Mouse (Mus musculus) stomach, postnatal 0 days (tissue): Measurements from ENCODE around the gene Snap29. TPM values are rescaled to one million over a fixed set of nuclear protein-coding genes. Genes with fewer than 3 reads are reported as not detected.
A peak's percentile ranks its signal among the peaks of the same experiment; 100 is the strongest.

ENCODE experiments used
- ATAC-seq: fragments of 200-750 bp; cut with Nextera tagmentation; 2 replicates; pipeline ENCODE4 v1.8.0; 2017; ENCODE audit not compliant: low FRiP score, low TSS enrichment
- DNase-seq: peaks from one replicate; pipeline ENCODE4 v3.0.0-alpha.2; 2016; ENCODE audit warnings: low spot score
- H3K27ac ChIP-seq: fragments of 300-500 bp; sonication (generic); replicated peaks from 2 replicates; pipeline ENCODE4 v1.5.1; 2014; ENCODE audit warnings: mild to moderate bottlenecking, control low read depth
- H3K27me3 ChIP-seq: fragments of 300-500 bp; sonication (generic); 2 replicates; pipeline ENCODE4 v1.6.1; 2014; ENCODE audit warnings: low read length; ENCODE audit not compliant: control insufficient read depth, insufficient read depth
- H3K36me3 ChIP-seq: fragments of 300-500 bp; sonication (generic); 2 replicates; pipeline ENCODE4 v1.6.1; 2014; ENCODE audit warnings: low read length, mixed read lengths; ENCODE audit not compliant: control insufficient read depth, insufficient read depth
- H3K4me1 ChIP-seq: fragments of 300-500 bp; sonication (generic); replicated peaks from 2 replicates; pipeline ENCODE4 v1.6.1; 2014; ENCODE audit warnings: antibody characterized with exemption; ENCODE audit not compliant: control insufficient read depth, insufficient read depth
- H3K4me2 ChIP-seq: fragments of 300-500 bp; sonication (generic); replicated peaks from 2 replicates; pipeline ENCODE4 v1.6.1; 2014; ENCODE audit warnings: low read depth, mild to moderate bottlenecking, control low read depth, moderate library complexity
- H3K4me3 ChIP-seq: fragments of 300-500 bp; sonication (generic); 2 replicates; pipeline ENCODE4 v1.5.1; 2014; ENCODE audit warnings: low read depth, low read length, control low read depth
- H3K9ac ChIP-seq: fragments of 300-500 bp; sonication (generic); 2 replicates; pipeline ENCODE4 v1.6.1; 2014; ENCODE audit warnings: mild to moderate bottlenecking, low read length, control low read depth, mixed read lengths
- H3K9me3 ChIP-seq: fragments of 300-500 bp; sonication (generic); 2 replicates; pipeline ENCODE4 v1.6.1; 2016; ENCODE audit warnings: low read length; ENCODE audit not compliant: control insufficient read depth
- CTCF ChIP-seq: IDR thresholded peaks from 2 replicates; pipeline ENCODE4 v1.5.1; 2016; ENCODE audit warnings: antibody characterized with exemption, low read depth, mild to moderate bottlenecking, moderate library complexity
- EP300 ChIP-seq: optimal IDR thresholded peaks from 2 replicates; pipeline ENCODE3; 2016; ENCODE audit warnings: antibody characterized with exemption
- WGBS: fragments of 180-500 bp; shearing (Covaris S2); extraction: QIAGEN DNeasy Blood & Tissue Kit; methylation state at CpG from one replicate; pipeline ENCODE4 v1.1.7; 2014; 5-methylcytosine and 5-hydroxymethylcytosine counted together
- polyA plus RNA-seq: library from polyadenylated mRNA; unstranded; fragments of >200 nt; fragmentation: Nextera tagmentation; extraction: Ambion mirVana; gene quantifications from 2 replicates; pipeline ENCODE4 v1.2.1, GENCODE M21; 2015

The Snap29 gene
- polyA plus RNA-seq, 1 experiment from 2014 or later: 13.8 TPM

DNA sequence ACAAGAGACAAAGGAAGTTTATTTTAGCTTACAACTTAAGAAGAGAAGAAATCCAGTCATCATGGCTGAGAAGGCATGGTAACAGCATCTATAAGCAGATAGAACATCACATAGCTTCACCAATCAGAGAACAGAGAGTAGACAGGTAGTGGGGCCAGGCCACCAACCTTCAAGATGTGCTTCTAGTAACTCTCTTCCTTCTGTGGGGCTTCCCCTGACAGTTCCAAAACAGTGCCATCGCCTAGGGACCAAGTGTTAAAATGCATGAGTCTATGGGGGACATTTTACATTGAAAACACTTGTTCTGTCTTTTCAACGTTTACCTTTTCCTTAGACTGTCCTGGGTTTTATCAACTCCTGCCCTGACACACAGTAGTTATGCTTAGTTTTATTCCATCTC is 57.4 kb downstream of the Snap29 start:
- Histone ChIP-seq H3K9me3 (no peaks in the 10 kb centered on the region), H3K27me3 (no peaks in the 10 kb centered on the region), H3K9ac (no peak overlapping the region), H3K4me3 (no peak overlapping the region), H3K36me3 (no peaks in the 10 kb centered on the region), H3K27ac (no peak overlapping the region), H3K4me1 (no peaks in the 10 kb centered on the region), H3K4me2 (no peak overlapping the region)
- DNase-seq: no peak
- ATAC-seq: no peak
- 74% methylated on average over 2 of the region's 2 CpGs for WGBS
- no peak for TF ChIP-seq EP300
- TF ChIP-seq CTCF: no peak

DNA sequence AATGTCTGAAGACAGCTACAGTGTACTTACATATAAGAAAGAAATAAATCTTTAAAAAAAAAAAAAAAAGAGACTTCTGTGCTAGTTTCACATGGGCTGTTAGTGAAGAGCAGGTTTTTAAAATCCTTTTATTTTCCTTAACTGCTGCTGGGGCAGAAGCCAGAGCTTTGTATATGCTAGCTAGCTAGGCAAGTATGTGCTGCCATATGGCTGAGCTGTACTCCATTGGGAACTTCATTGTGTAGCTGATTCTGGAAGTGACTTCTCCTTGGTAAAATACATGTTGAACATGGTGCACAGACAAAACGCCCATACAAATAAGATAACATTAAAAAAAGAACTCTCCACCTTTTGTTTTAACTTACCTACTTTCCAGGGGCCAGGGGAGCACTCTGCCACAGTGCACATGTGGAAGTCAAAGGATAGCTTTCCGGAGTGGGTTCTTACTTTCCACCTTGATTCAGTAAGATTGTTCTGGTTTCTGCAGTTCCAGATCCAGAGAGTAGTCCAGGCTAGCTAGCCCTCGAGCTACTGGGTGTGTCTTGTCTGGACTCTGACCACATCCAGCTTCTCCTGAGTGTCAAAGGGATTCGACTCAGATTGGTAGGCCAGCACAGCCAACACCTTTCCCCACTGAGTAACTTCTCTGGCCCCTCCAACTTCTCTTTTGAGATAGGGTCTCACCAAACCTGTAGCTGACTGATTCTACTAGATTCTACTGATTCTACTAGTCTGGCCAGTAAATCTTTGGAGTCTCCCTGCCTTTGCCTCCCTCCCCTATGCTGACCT is 61.3 kb downstream of the Snap29 start:
- H3K9ac ChIP-seq: no peak overlapping the region
- H3K4me1 ChIP-seq: no peaks in the 10 kb centered on the region
- H3K9me3 ChIP-seq: no peaks in the 10 kb centered on the region
- TF ChIP-seq EP300: no peak
- no peak for TF ChIP-seq CTCF
- DNase-seq: no peak
- H3K27me3 ChIP-seq: no peaks in the 10 kb centered on the region
- H3K27ac ChIP-seq: no peak overlapping the region
- no peak for ATAC-seq
- 76% methylated on average over 4 of the region's 4 CpGs for WGBS
- peaks cover 6% of the 10 kb centered on the region; the same call in 1 of the 2 replicates for H3K36me3 ChIP-seq
- no peak overlapping the region for H3K4me3 ChIP-seq
- no peak overlapping the region for H3K4me2 ChIP-seq

DNA sequence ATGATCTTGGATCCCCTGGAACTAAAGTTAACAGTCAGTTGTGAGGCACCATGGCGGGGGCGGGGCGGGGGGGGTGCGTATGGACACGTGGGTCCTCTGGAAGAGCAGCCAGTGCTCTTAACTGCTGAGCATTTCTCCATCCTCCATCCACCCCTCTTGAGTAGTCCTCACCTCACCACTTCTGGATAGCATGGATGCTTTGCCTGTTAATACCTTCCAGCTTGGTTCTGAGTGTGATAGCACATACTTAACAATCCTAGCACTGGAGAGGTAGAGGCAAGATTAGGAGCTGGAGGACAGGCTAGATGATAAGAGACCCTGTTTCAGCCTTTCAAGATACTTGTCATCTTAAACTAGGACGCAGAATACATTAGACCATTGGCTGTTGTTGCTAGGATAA is 66.7 kb downstream of the Snap29 start:
- H3K27me3 ChIP-seq: no peaks in the 10 kb centered on the region

DNA sequence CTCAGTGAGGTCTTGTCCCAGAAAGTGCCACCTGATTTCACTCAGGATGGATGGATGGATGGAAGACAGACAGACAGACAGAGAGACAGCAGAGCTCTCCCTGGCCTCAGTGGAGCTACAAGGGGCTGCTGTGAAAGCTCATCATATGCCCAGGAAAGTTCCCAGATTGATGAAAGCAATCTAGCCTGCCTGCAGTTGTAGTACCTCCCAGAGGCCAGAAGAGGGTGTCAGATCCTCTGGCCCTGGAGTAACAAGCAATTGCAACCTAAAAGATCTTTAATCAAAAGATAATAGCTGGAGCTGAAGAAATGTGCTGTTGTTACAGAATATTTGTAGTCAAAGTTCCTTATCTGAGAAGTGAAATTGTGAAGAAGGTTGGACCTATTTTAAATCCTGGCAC is 68.3 kb downstream of the Snap29 start:
- Histone ChIP-seq H3K9ac (no peak overlapping the region), H3K4me1 (no peaks in the 10 kb centered on the region), H3K36me3 (peaks cover 10% of the 10 kb centered on the region), H3K4me2 (no peak overlapping the region), H3K27me3 (no peaks in the 10 kb centered on the region), H3K9me3 (no peaks in the 10 kb centered on the region), H3K4me3 (no peak overlapping the region), H3K27ac (no peak overlapping the region)
- ATAC-seq (no peak), DNase-seq (no peak)
- TF ChIP-seq CTCF (peak; percentile 81), EP300 (no peak)

More for the DNA sequence above, 66.7 kb downstream of the Snap29 start:
- TF ChIP-seq CTCF: no peak
- TF ChIP-seq EP300: no peak
- no peaks in the 10 kb centered on the region for H3K9me3 ChIP-seq
- H3K4me1 ChIP-seq: no peaks in the 10 kb centered on the region
- no peak for DNase-seq
- H3K4me3 ChIP-seq: no peak overlapping the region
- no peak overlapping the region for H3K9ac ChIP-seq
- H3K36me3 ChIP-seq: peaks cover 10% of the 10 kb centered on the region
- no peak overlapping the region for H3K27ac ChIP-seq
- H3K4me2 ChIP-seq: no peak overlapping the region
- no peak for ATAC-seq
- WGBS: 90% methylated on average over 6 of the region's 6 CpGs

DNA sequence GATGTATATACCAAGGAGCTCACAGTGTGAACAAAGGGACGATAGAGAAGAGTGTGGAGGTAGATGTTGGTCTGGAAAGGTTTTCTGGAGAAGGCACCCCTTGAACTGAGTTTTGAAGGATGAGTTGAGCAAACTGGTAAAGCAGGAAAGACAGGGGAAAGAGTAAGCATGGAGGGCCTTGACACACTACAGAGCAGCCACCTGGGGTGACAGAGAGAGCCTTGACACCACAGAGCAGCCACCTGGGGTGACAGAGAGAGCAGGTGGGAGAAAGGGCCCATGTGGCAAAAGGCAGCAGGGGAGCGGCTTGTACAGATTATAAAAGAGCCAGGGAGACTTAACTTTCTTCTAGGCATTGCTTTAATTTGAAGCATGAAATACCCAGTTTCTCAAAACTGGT is 69.0 kb downstream of the Snap29 start:
- DNase-seq: no peak
- Histone ChIP-seq H3K4me3 (no peak overlapping the region), H3K27me3 (no peaks in the 10 kb centered on the region), H3K4me2 (no peak overlapping the region), H3K27ac (no peak overlapping the region), H3K4me1 (no peaks in the 10 kb centered on the region), H3K36me3 (peaks cover 10% of the 10 kb centered on the region), H3K9me3 (no peaks in the 10 kb centered on the region), H3K9ac (no peak overlapping the region)
- no peak for TF ChIP-seq EP300
- no peak for TF ChIP-seq CTCF
- WGBS: 48% methylated on average over 2 of the region's 2 CpGs
- no peak for ATAC-seq

DNA sequence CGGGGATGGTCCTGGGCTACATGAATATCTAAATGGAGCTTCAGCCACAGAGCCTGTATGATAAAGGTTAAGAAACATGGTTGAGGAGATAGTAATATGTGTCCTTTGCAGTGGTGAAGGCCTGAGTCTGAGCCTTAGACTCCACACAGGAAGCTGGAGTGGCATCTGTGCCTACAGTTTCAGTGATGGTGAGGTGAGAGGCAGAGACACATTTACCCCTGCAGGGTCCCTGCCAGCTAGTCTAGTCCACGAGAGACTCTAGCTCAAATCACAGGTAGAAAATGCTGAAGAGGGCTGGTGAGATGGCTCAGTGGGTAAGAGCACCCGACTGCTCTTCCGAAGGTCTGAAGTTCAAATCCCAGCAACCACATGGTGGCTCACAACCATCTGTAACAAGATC is 69.5 kb downstream of the Snap29 start:
- ATAC-seq (no peak), DNase-seq (no peak)
- H3K4me1 ChIP-seq: no peaks in the 10 kb centered on the region
- 87% methylated on average over 4 of the region's 4 CpGs for WGBS
- H3K9ac ChIP-seq: no peak overlapping the region
- H3K4me2 ChIP-seq: no peak overlapping the region
- no peak overlapping the region for H3K4me3 ChIP-seq
- H3K27me3 ChIP-seq: no peaks in the 10 kb centered on the region
- peaks cover 6% of the 10 kb centered on the region for H3K36me3 ChIP-seq
- H3K27ac ChIP-seq: no peak overlapping the region
- no peaks in the 10 kb centered on the region for H3K9me3 ChIP-seq
- TF ChIP-seq CTCF: no peak
